Mouse (Mus musculus) liver, adult 2 months (tissue): ENCODE data around the gene Efcab7.

Source experiments
- CTCF ChIP-seq: fragments of 200-500 bp; IDR thresholded peaks from 2 replicates; pipeline ENCODE4 v1.5.1; 2011; ENCODE audit warnings: low read depth, low read length, control low read depth
- POLR2A ChIP-seq: fragments of 200-500 bp; IDR thresholded peaks from 2 replicates; pipeline ENCODE4 v1.6.1; 2011; ENCODE audit warnings: low read length, control low read depth; ENCODE audit not compliant: insufficient read depth; ENCODE audit errors: extremely low read depth

GRCm38 (mm10) chr4:99926380-99926779, 97.4 kb downstream of the Efcab7 start:
- TF ChIP-seq CTCF (no peak), POLR2A (no peak)
